Mouse (Mus musculus) heart, adult 2 months (tissue): ENCODE data around the gene 1700029H14Rik.
A peak's percentile ranks its signal among the peaks of the same experiment; 100 is the strongest.

ENCODE experiments used
- CTCF ChIP-seq: fragments of 200-600 bp; IDR thresholded peaks from 2 replicates; pipeline ENCODE4 v1.8.1; 2022; ENCODE audit warnings: antibody characterized with exemption, mild to moderate bottlenecking, moderate library complexity
- EP300 ChIP-seq: fragments of 200-500 bp; IDR thresholded peaks from 2 replicates; pipeline ENCODE4 v1.6.1; 2011; ENCODE audit warnings: low read depth, low read length, control low read depth; ENCODE audit not compliant: insufficient read depth
- POLR2A ChIP-seq: fragments of 200-500 bp; IDR thresholded peaks from 2 replicates; pipeline ENCODE4 v1.6.1; 2011; ENCODE audit warnings: mild to moderate bottlenecking, low read depth, low read length, control low read depth; ENCODE audit not compliant: insufficient read depth

- TF ChIP-seq CTCF, result no peak
- 0 out of 2 replicates have a peak, but pooled peaks have one; percentile 25 for TF ChIP-seq EP300
- no peak for TF ChIP-seq POLR2A
These were observed 13.4 kb downstream of the 1700029H14Rik start for GRCm38 (mm10) chr8:13548831-13549230.
